Mouse (Mus musculus) forebrain, embryonic 15.5 days (tissue): ENCODE data around the gene Nckap1l. TPM values are rescaled to one million over a fixed set of nuclear protein-coding genes. Genes with fewer than 3 reads are reported as not detected.

Experiments used
- polyA plus RNA-seq: library from polyadenylated mRNA; unstranded; fragments of >200 nt; fragmentation: Nextera tagmentation; extraction: Ambion mirVana; gene quantifications from 2 replicates; pipeline ENCODE4 v1.2.1, GENCODE M21; 2015

The Nckap1l gene
- polyA plus RNA-seq, 1 experiment from 2014 or later, result 1.4 TPM

Other genes starting within 250 kb of the Nckap1l start
- gene Cbx5, start 214.0 kb upstream of the Nckap1l start, polyA plus RNA-seq, result 134 and 139 TPM in 2 replicates
- gene Hnrnpa1, start 213.4 kb upstream of the Nckap1l start, polyA plus RNA-seq, result 995 and 1,028 TPM in 2 replicates
- gene Nfe2, start 195.4 kb upstream of the Nckap1l start, polyA plus RNA-seq, result 0.38 and 0.63 TPM in 2 replicates
- gene Copz1, start 181.1 kb upstream of the Nckap1l start, polyA plus RNA-seq, result 215 and 220 TPM in 2 replicates
- 0.28 and 0.37 TPM in 2 replicates for gene Gpr84, start 143.2 kb upstream of the Nckap1l start, polyA plus RNA-seq
- 12.7 and 13.0 TPM in 2 replicates for gene Zfp385a, start 113.7 kb upstream of the Nckap1l start, polyA plus RNA-seq
- gene Itga5, start 87.0 kb upstream of the Nckap1l start, polyA plus RNA-seq, result 5.7 and 7.2 TPM in 2 replicates
- not detected in 2 replicates for gene Gtsf1, start 23.3 kb upstream of the Nckap1l start, polyA plus RNA-seq
- not detected in 2 replicates for gene Gtsf2, start 5.3 kb upstream of the Nckap1l start, polyA plus RNA-seq
- gene Pde1b, start 49.2 kb downstream of the Nckap1l start, polyA plus RNA-seq, result 71.3 and 73.2 TPM in 2 replicates
- 100 TPM in 2 replicates for gene Ppp1r1a, start 84.2 kb downstream of the Nckap1l start, polyA plus RNA-seq
- not detected in 2 replicates for gene Glycam1, start 111.3 kb downstream of the Nckap1l start, polyA plus RNA-seq